Mouse (Mus musculus) megakaryocyte, adult 5-6 weeks (primary cell): ENCODE measurements around the gene Lzts2. TPM values are rescaled to one million over a fixed set of nuclear protein-coding genes. Genes with fewer than 3 reads are reported as not detected.

Source experiments
- ATAC-seq: 2 replicates; pipeline ENCODE4 v1.8.0; 2016; ENCODE audit warnings: mild to moderate bottlenecking, inconsistent platforms; ENCODE audit not compliant: poor library complexity, severe bottlenecking
- total RNA-seq, 2 experiments: library from RNA; stranded (forward) in 1 of 2; stranded (reverse) in 1 of 2; fragments of 153-499, 151-499 nt in 1 of 2; fragments of 221-1000, 200-1000 nt in 1 of 2; gene quantifications; 2 replicates each; pipeline versions ENCODE4 v1.2.3 to v1.2.4; 2015 to 2017

Gene Lzts2
- total RNA-seq (2015) (0.32 and 0.36 TPM in 2 replicates), total RNA-seq (2017) (0.37 and 0.51 TPM in 2 replicates)

- no peak for ATAC-seq
Measured at GRCm38 (mm10) chr19:45014335-45014971, at the start of gene Lzts2. Lzts2 (plus strand) TSS chr19:45014414.

DNA sequence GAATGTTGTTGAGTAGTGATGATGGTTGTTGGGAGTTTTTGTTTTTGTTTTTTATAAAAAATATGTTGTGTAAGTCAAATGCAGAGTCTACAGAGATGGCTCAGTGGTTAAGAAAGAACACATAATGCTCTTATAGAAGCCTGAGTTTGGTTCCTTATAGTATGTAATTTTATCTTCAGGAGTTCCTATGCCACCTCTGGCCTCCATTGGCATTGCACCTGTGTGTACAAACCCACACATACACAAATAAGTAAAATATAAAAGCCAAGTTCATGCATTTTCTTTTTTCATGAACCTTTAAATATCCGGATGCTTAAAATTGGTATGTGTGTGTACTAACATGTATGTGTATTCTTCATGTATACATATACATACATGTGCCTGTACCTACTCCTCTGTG lies 48.2 kb upstream of the Lzts2 start:
- ATAC-seq = no peak

GRCm38 (mm10) chr19:44968329-44968728 lies 45.9 kb upstream of the Lzts2 start:
- no peak for ATAC-seq

DNA sequence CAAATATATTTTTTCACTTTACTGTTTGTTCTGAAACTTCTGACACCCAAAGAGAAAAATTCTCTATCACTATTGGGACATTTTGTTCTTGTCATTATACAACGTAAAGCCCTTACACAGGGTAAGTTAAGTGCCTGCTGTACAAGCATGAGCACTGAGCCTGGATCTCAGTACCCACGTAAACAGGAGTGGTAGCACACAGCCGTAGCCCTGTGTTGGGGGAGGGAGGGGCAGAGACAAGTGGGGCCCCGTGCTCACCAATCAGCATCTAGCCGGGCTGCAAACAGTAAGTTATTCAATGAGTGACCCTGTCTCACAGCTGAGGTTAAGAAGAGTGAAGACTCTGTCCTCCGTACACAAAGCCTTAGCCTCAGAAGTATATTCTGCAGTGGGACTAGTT lies 37.6 kb upstream of the Lzts2 start:
- ATAC-seq = no peak

DNA sequence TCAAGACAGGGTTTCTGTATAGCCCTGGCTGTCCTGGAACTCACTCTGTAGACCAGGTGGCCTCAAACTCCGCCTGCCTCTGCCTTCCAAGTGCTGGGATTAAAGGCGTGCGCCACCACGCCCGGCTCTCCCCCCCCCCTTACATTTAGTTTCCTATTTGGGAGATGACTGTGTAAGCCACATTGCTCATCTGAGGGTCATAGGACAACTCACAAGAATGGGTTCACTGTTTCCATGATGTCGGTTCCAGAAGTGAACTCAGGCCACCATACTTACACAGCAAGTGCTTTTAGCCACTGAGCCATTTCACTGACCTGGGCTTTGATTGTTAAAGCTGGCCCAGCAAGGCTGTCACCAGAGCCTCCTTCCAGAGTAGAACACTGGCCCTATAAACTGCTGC lies 37.1 kb upstream of the Lzts2 start:
- ATAC-seq = no peak

DNA sequence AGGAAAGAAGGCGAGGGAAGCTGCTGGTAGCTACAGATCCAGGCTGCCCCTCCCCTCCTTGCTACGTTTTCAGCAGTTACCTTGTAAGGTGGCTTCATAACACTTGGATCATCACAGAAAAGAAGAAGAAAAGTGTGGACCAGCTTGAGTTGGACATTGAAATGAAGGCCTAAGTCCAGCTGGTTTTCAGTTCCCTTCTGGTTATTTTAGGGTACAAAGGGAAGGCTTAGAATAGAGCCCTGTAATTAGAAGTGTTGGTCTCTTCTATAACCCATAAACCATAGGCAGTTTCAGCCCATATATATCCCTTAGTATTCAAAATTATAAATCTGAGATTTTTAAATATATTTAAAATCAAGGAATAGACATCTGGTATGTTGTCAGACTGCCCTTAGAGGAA lies 33.4 kb upstream of the Lzts2 start:
- no peak for ATAC-seq

- no peak for ATAC-seq
Measured at GRCm38 (mm10) chr19:44982477-44983115, 31.6 kb upstream of the Lzts2 start.

GRCm38 (mm10) chr19:44983366-44983765 lies 30.8 kb upstream of the Lzts2 start:
- ATAC-seq = no peak

DNA sequence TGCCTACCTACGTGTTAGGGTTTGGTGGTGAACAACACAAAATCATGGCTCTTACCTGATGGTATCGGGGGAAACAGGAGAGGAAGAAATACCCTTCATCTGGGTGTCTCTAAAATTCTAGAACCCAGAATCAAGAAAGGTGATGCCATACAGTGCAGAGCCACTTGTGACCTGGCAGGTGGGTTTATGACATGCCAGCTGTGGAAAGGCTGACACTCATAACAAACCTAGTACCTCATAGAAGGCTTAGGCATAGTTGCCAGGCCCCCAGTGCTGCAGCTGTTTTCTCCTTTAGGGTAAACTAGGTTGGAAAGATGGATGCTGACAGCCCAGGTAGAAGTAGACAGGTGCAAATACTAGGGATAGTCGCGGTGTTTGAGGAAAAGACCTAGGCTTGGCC lies 29.8 kb upstream of the Lzts2 start:
- no peak for ATAC-seq

- ATAC-seq = no peak
Measured at GRCm38 (mm10) chr19:44985159-44985988, 28.8 kb upstream of the Lzts2 start.

GRCm38 (mm10) chr19:44987004-44987403 lies 27.2 kb upstream of the Lzts2 start:
- no peak for ATAC-seq

GRCm38 (mm10) chr19:44987851-44988250 lies 26.4 kb upstream of the Lzts2 start:
- no peak for ATAC-seq

DNA sequence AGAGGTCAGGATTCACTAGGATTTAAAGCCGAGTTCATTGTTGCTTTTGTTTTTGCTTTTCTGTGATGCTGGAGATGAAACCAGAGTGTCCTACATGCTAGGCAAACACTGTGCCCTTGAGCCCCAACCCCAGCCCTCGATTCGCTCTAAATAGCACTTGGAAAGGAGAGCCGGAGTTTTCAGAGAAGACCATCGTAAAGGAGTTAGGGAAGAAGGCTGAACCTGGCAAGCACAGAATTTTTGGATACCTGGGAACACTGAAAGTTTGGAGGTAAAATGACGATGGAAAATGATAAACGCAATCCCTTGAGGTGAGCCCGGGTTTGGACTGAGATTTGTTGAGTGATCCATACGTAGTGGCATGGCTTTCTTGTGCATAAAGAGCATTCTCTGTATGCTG lies 25.9 kb upstream of the Lzts2 start:
- ATAC-seq = no peak

DNA sequence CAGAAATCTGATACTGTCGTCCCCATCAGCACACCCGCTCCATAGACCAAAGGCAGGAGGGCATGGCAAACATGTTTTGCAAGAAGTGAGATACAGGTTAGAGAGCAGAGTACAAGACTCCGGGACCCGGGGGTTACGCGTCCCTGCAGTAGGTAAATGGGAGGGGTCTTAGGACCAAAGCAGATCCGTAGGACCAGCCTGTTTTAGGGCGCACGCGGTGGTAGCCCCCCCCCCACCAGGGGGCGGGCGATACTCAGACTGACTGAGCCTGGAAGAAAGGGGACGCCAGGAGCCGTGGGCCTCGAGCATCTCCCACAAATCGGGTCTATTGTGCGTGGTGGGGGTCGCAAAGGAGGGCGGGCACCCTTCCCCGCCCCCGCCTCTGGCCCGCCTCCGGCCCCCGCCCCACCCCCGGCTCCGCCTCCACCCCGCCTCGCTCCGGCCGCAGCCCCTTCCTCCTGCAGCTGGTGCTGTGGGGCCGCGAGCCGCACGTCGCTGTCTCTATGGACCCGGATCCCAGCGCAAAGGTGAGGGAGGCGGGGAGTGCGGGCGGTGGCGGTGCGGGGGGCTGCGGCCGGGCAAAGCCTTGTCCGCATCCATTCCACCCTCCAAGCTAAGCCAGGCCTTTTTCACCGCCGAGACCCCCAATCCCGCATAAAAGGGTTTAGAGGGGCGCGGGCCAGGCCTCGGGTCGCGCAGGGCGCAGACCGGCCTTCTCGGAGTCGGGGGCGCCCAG lies 25.2 kb upstream of the Lzts2 start, which contains the start of gene Sema4g:
Sema4g (plus strand) TSS at position 271 of the 736 bp plus-strand sequence.
- no peak for ATAC-seq

DNA sequence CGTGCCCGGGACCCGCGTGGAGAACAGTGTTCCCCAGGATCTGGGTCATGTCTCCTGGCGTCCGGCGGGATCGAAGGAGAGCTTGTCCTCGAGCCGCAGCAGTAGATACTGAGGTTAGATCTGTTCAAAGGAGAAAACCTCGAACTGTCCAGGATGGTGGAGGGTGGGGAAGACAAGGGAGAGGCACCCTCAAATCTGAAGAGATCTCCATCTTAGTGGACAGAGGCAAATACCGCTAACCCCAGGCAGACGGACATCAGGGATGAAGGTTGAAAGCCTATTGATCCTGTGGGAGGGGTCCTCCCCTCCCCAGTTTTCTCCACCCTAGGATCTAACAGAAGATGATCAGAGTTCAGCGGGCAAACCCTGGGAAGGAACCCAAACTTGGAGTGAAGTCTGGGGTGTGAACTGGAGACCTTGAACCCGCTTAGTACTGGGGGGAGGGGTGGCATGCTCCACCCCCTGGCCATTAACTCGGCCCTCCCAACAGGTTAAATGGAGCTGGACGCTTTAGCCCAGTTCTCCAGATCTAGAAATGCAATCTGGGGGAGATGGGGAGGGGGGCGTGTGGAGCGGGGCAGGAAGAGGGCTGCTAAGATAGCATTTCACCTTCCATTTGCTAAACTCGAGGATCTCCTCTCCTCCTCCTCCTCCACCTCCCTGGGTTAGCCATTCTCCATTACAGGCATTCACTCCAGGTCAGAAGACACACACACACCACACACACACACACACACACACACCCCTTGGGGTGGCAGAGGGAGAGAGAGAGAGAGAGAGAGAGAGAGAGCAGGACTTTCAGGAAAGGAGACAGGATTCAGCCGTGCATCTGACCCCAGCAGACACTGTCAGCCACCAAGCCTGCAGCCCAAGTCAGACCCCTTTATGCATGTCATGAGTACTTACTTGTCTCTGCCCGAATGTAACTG lies 24.4 kb upstream of the Lzts2 start:
- ATAC-seq = no peak

GRCm38 (mm10) chr19:44991031-44991430 lies 23.2 kb upstream of the Lzts2 start:
- ATAC-seq = no peak

GRCm38 (mm10) chr19:44992246-44992645 lies 22.0 kb upstream of the Lzts2 start:
- no peak for ATAC-seq

GRCm38 (mm10) chr19:44992712-44993111 lies 21.5 kb upstream of the Lzts2 start:
- no peak for ATAC-seq

GRCm38 (mm10) chr19:44997786-44998185 lies 16.4 kb upstream of the Lzts2 start:
- ATAC-seq = no peak

GRCm38 (mm10) chr19:44999647-45000046 lies 14.6 kb upstream of the Lzts2 start:
- no peak for ATAC-seq
